Mouse (Mus musculus) megakaryocyte, embryonic 14.5 days (primary cell): ENCODE measurements at regions not wholly inside any gene's neighbourhood (a gene's known extent, or its start where the extent isn't known, plus 50 kb on each side); places are given as distances from the start of the nearest gene placed in this dataset.

ENCODE experiments used
- FLI1 ChIP-seq: IDR thresholded peaks from 2 replicates; pipeline ENCODE4 v1.6.1; 2012; ENCODE audit warnings: low read length, inconsistent platforms, mixed read lengths
- GATA1 ChIP-seq: IDR thresholded peaks from 3 replicates; pipeline ENCODE4 v1.6.1; 2012; ENCODE audit warnings: mixed read lengths, low read length, inconsistent platforms, borderline replicate concordance

GRCm38 (mm10) chr12:39757975-39758374, 279.9 kb downstream of the Arl4a start:
- TF ChIP-seq GATA1 (no peak), FLI1 (no peak)
